Mouse (Mus musculus) hindbrain, postnatal 0 days (tissue): ENCODE measurements around the gene Pcp4. TPM values are rescaled to one million over a fixed set of nuclear protein-coding genes. Genes with fewer than 3 reads are reported as not detected.

ENCODE experiments used
- ATAC-seq: fragments of 200-750 bp; cut with Nextera tagmentation; 2 replicates; pipeline ENCODE4 v1.8.0; 2017; ENCODE audit warnings: mild to moderate bottlenecking, moderate TSS enrichment, moderate library complexity
- DNase-seq: peaks from one replicate; pipeline ENCODE4 v3.0.0-alpha.2; 2015; ENCODE audit warnings: low spot score
- H3K27ac ChIP-seq: fragments of 300-500 bp; sonication (generic); 2 replicates; pipeline ENCODE4 v1.5.1; 2014; ENCODE audit warnings: mild to moderate bottlenecking
- H3K27me3 ChIP-seq: fragments of 300-500 bp; sonication (generic); 2 replicates; pipeline ENCODE4 v1.6.1; 2014; ENCODE audit warnings: low read length, mixed read lengths; ENCODE audit not compliant: insufficient read depth
- H3K36me3 ChIP-seq: fragments of 300-500 bp; sonication (generic); 2 replicates; pipeline ENCODE4 v1.6.1; 2014; ENCODE audit warnings: low read length, mixed read lengths; ENCODE audit not compliant: insufficient read depth
- H3K4me1 ChIP-seq: fragments of 300-500 bp; sonication (generic); 2 replicates; pipeline ENCODE4 v1.6.1; 2014; ENCODE audit warnings: antibody characterized with exemption, low read length, mixed read lengths; ENCODE audit not compliant: insufficient read depth
- H3K4me2 ChIP-seq: fragments of 300-500 bp; sonication (generic); 2 replicates; pipeline ENCODE4 v1.6.1; 2014; ENCODE audit warnings: low read depth, mild to moderate bottlenecking, low read length, moderate library complexity, mixed read lengths
- H3K4me3 ChIP-seq: fragments of 300-500 bp; sonication (generic); 2 replicates; pipeline ENCODE4 v1.5.1; 2014; ENCODE audit warnings: low read length
- H3K9ac ChIP-seq: fragments of 300-500 bp; sonication (generic); replicated peaks from 2 replicates; pipeline ENCODE4 v1.6.1; 2014; ENCODE audit warnings: mild to moderate bottlenecking, low read length, moderate library complexity, mixed read lengths
- H3K9me3 ChIP-seq: fragments of 300-500 bp; sonication (generic); 2 replicates; pipeline ENCODE4 v1.6.1; 2016; ENCODE audit warnings: low read length, mixed read lengths
- CTCF ChIP-seq: IDR thresholded peaks from 2 replicates; pipeline ENCODE4 v1.5.1; 2016; ENCODE audit warnings: antibody characterized with exemption, control low read depth, low read depth
- WGBS: fragments of 180-500 bp; shearing (Covaris S2); extraction: QIAGEN DNeasy Blood & Tissue Kit; methylation state at CpG from one replicate; pipeline ENCODE4 v1.1.7; 2014; 5-methylcytosine and 5-hydroxymethylcytosine counted together
- polyA plus RNA-seq: library from polyadenylated mRNA; unstranded; fragments of >200 nt; fragmentation: Nextera tagmentation; extraction: Ambion mirVana; gene quantifications from 2 replicates; pipeline ENCODE4 v1.2.1, GENCODE M21; 2015
- total RNA-seq: library from RNA; depleted of rRNA; stranded (reverse); fragments of >200 nt; gene quantifications from 2 replicates; pipeline ENCODE4 v1.2.3, GENCODE M21; 2014

Pcp4 gene
- total and polyA plus RNA-seq, 2 experiments from 2014 or later: 218 to 753 TPM

GRCm38 (mm10) chr16:96501241-96501640 is 33.8 kb downstream of the Pcp4 start:
- no peaks in the 10 kb centered on the region for H3K36me3 ChIP-seq
- no peaks in the 10 kb centered on the region for H3K27me3 ChIP-seq
- ATAC-seq (no peak), DNase-seq (peak; percentile 18)
- no peak overlapping the region for H3K9ac ChIP-seq
- H3K4me1 ChIP-seq: peaks cover 9% of the 10 kb centered on the region; the same call in 1 of the 2 replicates
- H3K4me3 ChIP-seq: no peak overlapping the region
- no peaks in the 10 kb centered on the region for H3K9me3 ChIP-seq
- 39% methylated on average over 6 of the region's 6 CpGs for WGBS
- H3K4me2 ChIP-seq: no peak overlapping the region
- TF ChIP-seq CTCF: no peak
- no peak overlapping the region for H3K27ac ChIP-seq

GRCm38 (mm10) chr16:96502586-96502985 is 35.2 kb downstream of the Pcp4 start:
- H3K9me3 ChIP-seq: no peaks in the 10 kb centered on the region
- no peak overlapping the region for H3K4me3 ChIP-seq
- no peak overlapping the region for H3K9ac ChIP-seq
- 50% methylated on average over 3 of the region's 3 CpGs for WGBS
- H3K4me2 ChIP-seq: no peak overlapping the region
- no peak for ATAC-seq
- H3K36me3 ChIP-seq: no peaks in the 10 kb centered on the region
- peaks cover 9% of the 10 kb centered on the region; the same call in 1 of the 2 replicates for H3K4me1 ChIP-seq
- H3K27me3 ChIP-seq: no peaks in the 10 kb centered on the region
- no peak for TF ChIP-seq CTCF
- peak; percentile 7 for DNase-seq
- no peak overlapping the region for H3K27ac ChIP-seq

- Histone ChIP-seq H3K27me3 (no peaks in the 10 kb centered on the region), H3K27ac (no peak overlapping the region), H3K9ac (no peak overlapping the region), H3K36me3 (no peaks in the 10 kb centered on the region), H3K4me2 (no peak overlapping the region), H3K9me3 (no peaks in the 10 kb centered on the region), H3K4me3 (no peak overlapping the region), H3K4me1 (peaks cover 4% of the 10 kb centered on the region; the same call in 1 of the 2 replicates)
- DNase-seq: no peak
- 66% methylated on average over 3 of the region's 3 CpGs for WGBS
- ATAC-seq: 0 out of 2 replicates have a peak, but pooled peaks have one; percentile 27
- no peak for TF ChIP-seq CTCF
Measured at GRCm38 (mm10) chr16:96514466-96514865, 47.1 kb downstream of the Pcp4 start.

GRCm38 (mm10) chr16:96527476-96527875 is 60.1 kb downstream of the Pcp4 start:
- H3K27ac ChIP-seq: no peak overlapping the region
- TF ChIP-seq CTCF: no peak
- H3K36me3 ChIP-seq: 0 out of 2 replicates have a peak, but pooled peaks cover 5% of the 10 kb centered on the region
- H3K9ac ChIP-seq: no peak overlapping the region
- H3K4me3 ChIP-seq: no peak overlapping the region
- no peaks in the 10 kb centered on the region for H3K4me1 ChIP-seq
- H3K4me2 ChIP-seq: no peak overlapping the region
- no peaks in the 10 kb centered on the region for H3K9me3 ChIP-seq
- WGBS: 93% methylated on average over 3 of the region's 3 CpGs
- H3K27me3 ChIP-seq: no peaks in the 10 kb centered on the region
- DNase-seq: no peak
- ATAC-seq: no peak

- Histone ChIP-seq H3K9me3 (no peaks in the 10 kb centered on the region), H3K9ac (no peak overlapping the region), H3K27ac (no peak overlapping the region), H3K27me3 (no peaks in the 10 kb centered on the region), H3K4me2 (no peak overlapping the region), H3K4me3 (no peak overlapping the region), H3K36me3 (0 out of 2 replicates have a peak, but pooled peaks cover 5% of the 10 kb centered on the region), H3K4me1 (0 out of 2 replicates have a peak, but pooled peaks cover 1% of the 10 kb centered on the region)
- TF ChIP-seq CTCF: no peak
- WGBS: 93% methylated on average over 4 of the region's 4 CpGs
- ATAC-seq (no peak), DNase-seq (no peak)
Measured at GRCm38 (mm10) chr16:96528471-96528870, 61.1 kb downstream of the Pcp4 start.

- 64% methylated on average over 9 of the region's 9 CpGs for WGBS
- H3K4me2 ChIP-seq: no peak overlapping the region
- peaks cover 6% of the 10 kb centered on the region; the same call in 1 of the 2 replicates for H3K4me1 ChIP-seq
- no peak overlapping the region for H3K4me3 ChIP-seq
- no peak overlapping the region for H3K27ac ChIP-seq
- no peaks in the 10 kb centered on the region for H3K27me3 ChIP-seq
- peak; percentile 50 for ATAC-seq
- H3K9me3 ChIP-seq: no peaks in the 10 kb centered on the region
- TF ChIP-seq CTCF: no peak
- no peak overlapping the region for H3K9ac ChIP-seq
- H3K36me3 ChIP-seq: 0 out of 2 replicates have a peak, but pooled peaks cover 5% of the 10 kb centered on the region
- DNase-seq: no peak
Measured at GRCm38 (mm10) chr16:96529896-96530568, 62.6 kb downstream of the Pcp4 start.

GRCm38 (mm10) chr16:96530569-96530898 is 63.1 kb downstream of the Pcp4 start:
- ATAC-seq (no peak), DNase-seq (no peak)
- Histone ChIP-seq H3K36me3 (0 out of 2 replicates have a peak, but pooled peaks cover 5% of the 10 kb centered on the region), H3K9me3 (no peaks in the 10 kb centered on the region), H3K27ac (no peak overlapping the region), H3K4me3 (no peak overlapping the region), H3K4me1 (peaks cover 6% of the 10 kb centered on the region; the same call in 1 of the 2 replicates), H3K4me2 (no peak overlapping the region), H3K9ac (no peak overlapping the region), H3K27me3 (no peaks in the 10 kb centered on the region)
- no peak for TF ChIP-seq CTCF
- WGBS: 46% methylated on average over 3 of the region's 3 CpGs
